Mouse (Mus musculus) MEL (cell line): ENCODE data around the gene Epop. TPM values are rescaled to one million over a fixed set of nuclear protein-coding genes. Genes with fewer than 3 reads are reported as not detected.

Source experiments
- DNase-seq: peaks from one replicate; pipeline ENCODE4 v3.0.0; 2011; ENCODE audit warnings: low read depth, low spot score
- H3K27ac ChIP-seq: 2 replicates; pipeline ENCODE4 v1.5.1; 2012; ENCODE audit warnings: low read depth, mild to moderate bottlenecking, control low read depth, low read length, moderate library complexity; ENCODE audit not compliant: control insufficient read depth
- H3K27me3 ChIP-seq, 2 experiments: fragments of 150-350 bp in 1 of 2; sonication (generic) in 1 of 2; 2 replicates each; pipeline ENCODE4 v1.6.1; 2012; ENCODE audit warnings: low read length in 2 of 2, mild to moderate bottlenecking in 2 of 2, improper control_type of control experiment in 1 of 2, moderate library complexity in 1 of 2; ENCODE audit not compliant: insufficient read depth in 2 of 2, control insufficient read depth in 1 of 2
- H3K36me3 ChIP-seq, 2 experiments: 2 replicates each; pipeline ENCODE4 v1.6.1; 2012 to 2014; ENCODE audit warnings: low read length in 2 of 2, improper control_type of control experiment in 1 of 2, inconsistent platforms in 1 of 2, mild to moderate bottlenecking in 1 of 2; ENCODE audit not compliant: insufficient read depth in 2 of 2, control insufficient read depth in 1 of 2
- H3K4me1 ChIP-seq, 2 experiments: fragments of 150-350 bp in 1 of 2; sonication (generic) in 1 of 2; 2 replicates each; pipeline ENCODE4 v1.6.1; 2012; ENCODE audit warnings: low read length in 2 of 2, improper control_type of control experiment in 1 of 2, mild to moderate bottlenecking in 1 of 2; ENCODE audit not compliant: insufficient read depth in 2 of 2, control insufficient read depth in 1 of 2
- H3K4me3 ChIP-seq, 2 experiments: fragments of 150-350 bp in 1 of 2; sonication (generic) in 1 of 2; 2 replicates each; pipeline ENCODE4 v1.5.1; 2012; ENCODE audit warnings: low read depth in 2 of 2, low read length in 2 of 2, mild to moderate bottlenecking in 2 of 2, moderate library complexity in 2 of 2, control low read depth in 1 of 2, improper control_type of control experiment in 1 of 2; ENCODE audit not compliant: control insufficient read depth in 1 of 2, insufficient read depth in 1 of 2
- H3K79me2 ChIP-seq: 2 replicates; pipeline ENCODE4 v1.6.1; 2012; ENCODE audit warnings: mild to moderate bottlenecking, low read length, moderate library complexity; ENCODE audit not compliant: control insufficient read depth, poor library complexity, insufficient read depth
- H3K9ac ChIP-seq: 2 replicates; pipeline ENCODE4 v1.6.1; 2012; ENCODE audit warnings: low read depth, mild to moderate bottlenecking, control low read depth, low read length, moderate library complexity; ENCODE audit not compliant: control insufficient read depth, poor library complexity, severe bottlenecking
- H3K9me3 ChIP-seq: fragments of 150-350 bp; sonication (generic); replicated peaks from 2 replicates; pipeline ENCODE4 v1.6.1; 2012; ENCODE audit warnings: mild to moderate bottlenecking, low read length, improper control_type of control experiment, moderate library complexity; ENCODE audit not compliant: insufficient read depth
- BHLHE40 ChIP-seq: IDR thresholded peaks from 2 replicates; pipeline ENCODE4 v1.6.1; 2012; ENCODE audit warnings: low read depth, mild to moderate bottlenecking, inconsistent platforms, low read length, improper control_type of control experiment, borderline replicate concordance
- CHD1 ChIP-seq: IDR thresholded peaks from 2 replicates; pipeline ENCODE4 v1.6.1; 2012; ENCODE audit warnings: low read depth, mild to moderate bottlenecking, inconsistent platforms, low read length, improper control_type of control experiment
- CHD2 ChIP-seq: IDR thresholded peaks from 2 replicates; pipeline ENCODE4 v1.6.1; 2011; ENCODE audit warnings: low read length, improper control_type of control experiment
- ELF1 ChIP-seq: IDR thresholded peaks from 2 replicates; pipeline ENCODE4 v1.6.1; 2014; ENCODE audit warnings: low read depth, mild to moderate bottlenecking, inconsistent platforms, low read length, improper control_type of control experiment, moderate library complexity
- EP300 ChIP-seq, 2 experiments: IDR thresholded peaks; 2 replicates each; pipeline ENCODE4 v1.6.1; 2011; ENCODE audit warnings: improper control_type of control experiment in 2 of 2, low read length in 2 of 2, low read depth in 1 of 2, mild to moderate bottlenecking in 1 of 2
- ETS1 ChIP-seq: IDR thresholded peaks from 2 replicates; pipeline ENCODE4 v1.6.1; 2012; ENCODE audit warnings: low read depth, mild to moderate bottlenecking, inconsistent platforms, low read length, improper control_type of control experiment, moderate library complexity
- GABPA ChIP-seq: IDR thresholded peaks from 2 replicates; pipeline ENCODE4 v1.6.1; 2012; ENCODE audit warnings: low read depth, mild to moderate bottlenecking, inconsistent platforms, low read length, improper control_type of control experiment, moderate library complexity
- GATA1 ChIP-seq: IDR thresholded peaks from 2 replicates; pipeline ENCODE4 v1.6.1; 2011; ENCODE audit warnings: low read depth, low read length, improper control_type of control experiment
- HCFC1 ChIP-seq: IDR thresholded peaks from 2 replicates; pipeline ENCODE4 v1.6.1; 2012; ENCODE audit warnings: low read depth, mild to moderate bottlenecking, inconsistent platforms, low read length, improper control_type of control experiment, moderate library complexity
- KAT2A ChIP-seq: conservative IDR thresholded peaks from 2 replicates; pipeline ENCODE4 v1.6.1; 2012; ENCODE audit warnings: low read depth, low read length, improper control_type of control experiment, inconsistent platforms
- MAFK ChIP-seq: IDR thresholded peaks from 2 replicates; pipeline ENCODE4 v1.6.1; 2011; ENCODE audit warnings: low read depth, mild to moderate bottlenecking, low read length, improper control_type of control experiment, borderline replicate concordance
- MAZ ChIP-seq: IDR thresholded peaks from 2 replicates; pipeline ENCODE4 v1.6.1; 2012; ENCODE audit warnings: low read depth, mild to moderate bottlenecking, inconsistent platforms, low read length, improper control_type of control experiment
- MEF2A ChIP-seq: IDR thresholded peaks from 2 replicates; pipeline ENCODE4 v1.6.1; 2014; ENCODE audit warnings: low read depth, mild to moderate bottlenecking, inconsistent platforms, low read length, improper control_type of control experiment; ENCODE audit not compliant: poor library complexity, insufficient replicate concordance, severe bottlenecking; ENCODE audit errors: extremely low read depth
- MXI1 ChIP-seq: IDR thresholded peaks from 2 replicates; pipeline ENCODE4 v1.6.1; 2011; ENCODE audit warnings: mild to moderate bottlenecking, low read depth, low read length, improper control_type of control experiment
- MYB ChIP-seq: IDR thresholded peaks from 2 replicates; pipeline ENCODE4 v1.6.1; 2011; ENCODE audit warnings: mild to moderate bottlenecking, low read depth, low read length, improper control_type of control experiment
- MYC ChIP-seq: IDR thresholded peaks from 2 replicates; pipeline ENCODE4 v1.6.1; 2011; ENCODE audit warnings: low read depth, mild to moderate bottlenecking, low read length, improper control_type of control experiment, moderate library complexity
- POLR2A ChIP-seq, 2 experiments: IDR thresholded peaks; 2 replicates each; pipeline ENCODE4 v1.6.1; 2011 to 2012; ENCODE audit warnings: low read length in 2 of 2, mild to moderate bottlenecking in 2 of 2, control low read depth in 1 of 2, improper control_type of control experiment in 1 of 2, low read depth in 1 of 2, moderate library complexity in 1 of 2; ENCODE audit not compliant: control insufficient read depth in 1 of 2, insufficient read depth in 1 of 2, poor library complexity in 1 of 2
- POLR2AphosphoS2 ChIP-seq: IDR thresholded peaks from 2 replicates; pipeline ENCODE4 v1.6.1; 2011; ENCODE audit warnings: low read length, improper control_type of control experiment
- POLR2AphosphoS5 ChIP-seq: IDR thresholded peaks from 2 replicates; pipeline ENCODE4 v1.6.1; 2012; ENCODE audit warnings: low read depth, borderline replicate concordance, mild to moderate bottlenecking, inconsistent platforms, low read length, moderate library complexity, mixed read lengths
- RCOR1 ChIP-seq: IDR thresholded peaks from 2 replicates; pipeline ENCODE4 v1.6.1; 2012; ENCODE audit warnings: low read depth, mild to moderate bottlenecking, inconsistent platforms, low read length, improper control_type of control experiment
- SIN3A ChIP-seq: IDR thresholded peaks from 2 replicates; pipeline ENCODE4 v1.6.1; 2012; ENCODE audit warnings: low read length, improper control_type of control experiment, inconsistent platforms
- SMC3 ChIP-seq: IDR thresholded peaks from 2 replicates; pipeline ENCODE4 v1.6.1; 2011; ENCODE audit warnings: low read depth, low read length, improper control_type of control experiment
- TBP ChIP-seq: IDR thresholded peaks from 2 replicates; pipeline ENCODE4 v1.8.0; 2011; ENCODE audit warnings: low read depth, low read length, improper control_type of control experiment
- TCF12 ChIP-seq: IDR thresholded peaks from 2 replicates; pipeline ENCODE4 v1.6.1; 2014; ENCODE audit warnings: low read depth, mild to moderate bottlenecking, inconsistent platforms, low read length, improper control_type of control experiment, moderate library complexity
- UBTF ChIP-seq: IDR thresholded peaks from 2 replicates; pipeline ENCODE4 v1.6.1; 2012; ENCODE audit warnings: low read depth, mild to moderate bottlenecking, inconsistent platforms, low read length, improper control_type of control experiment, moderate library complexity, borderline replicate concordance; ENCODE audit not compliant: insufficient read depth
- USF1 ChIP-seq: IDR thresholded peaks from 2 replicates; pipeline ENCODE4 v1.6.1; 2014; ENCODE audit warnings: low read depth, mild to moderate bottlenecking, inconsistent platforms, low read length, improper control_type of control experiment, moderate library complexity
- USF2 ChIP-seq, 2 experiments: IDR thresholded peaks; 2 replicates each; pipeline ENCODE4 v1.6.1; 2011 to 2012; ENCODE audit warnings: improper control_type of control experiment in 2 of 2, low read length in 2 of 2, borderline replicate concordance in 1 of 2, inconsistent platforms in 1 of 2, low read depth in 1 of 2, mild to moderate bottlenecking in 1 of 2; ENCODE audit not compliant: insufficient read depth in 1 of 2
- ZC3H11A ChIP-seq: IDR thresholded peaks from 2 replicates; pipeline ENCODE4 v1.6.1; 2012; ENCODE audit warnings: low read depth, mild to moderate bottlenecking, inconsistent platforms, low read length, improper control_type of control experiment
- ZKSCAN1 ChIP-seq: IDR thresholded peaks from 2 replicates; pipeline ENCODE4 v1.6.1; 2012; ENCODE audit warnings: low read depth, mild to moderate bottlenecking, inconsistent platforms, low read length, improper control_type of control experiment, moderate library complexity
- ZNF384 ChIP-seq: IDR thresholded peaks from 2 replicates; pipeline ENCODE4 v1.6.1; 2012; ENCODE audit warnings: low read depth, mild to moderate bottlenecking, inconsistent platforms, low read length, improper control_type of control experiment
- polyA plus RNA-seq, 2 experiments: library from polyadenylated mRNA; stranded (reverse) in 1 of 2; unstranded in 1 of 2; fragments of >175 nt in 1 of 2; fragments of >200 nt in 1 of 2; gene quantifications; 2 replicates each; pipeline versions ENCODE4 v1.2.1 to v1.2.4; 2012; ENCODE audit warnings: low replicate concordance in 2 of 2, low read depth in 1 of 2; ENCODE audit not compliant: insufficient read length in 2 of 2, insufficient read depth in 1 of 2, missing spikeins in 1 of 2
- total RNA-seq: library from RNA; depleted of rRNA; stranded (reverse); fragments of 300-350 nt; gene quantifications from 2 replicates; pipeline ENCODE4 v1.2.3, GENCODE M21; 2012

Gene Epop
- total and polyA plus RNA-seq, 3 experiments = not detected

DNA sequence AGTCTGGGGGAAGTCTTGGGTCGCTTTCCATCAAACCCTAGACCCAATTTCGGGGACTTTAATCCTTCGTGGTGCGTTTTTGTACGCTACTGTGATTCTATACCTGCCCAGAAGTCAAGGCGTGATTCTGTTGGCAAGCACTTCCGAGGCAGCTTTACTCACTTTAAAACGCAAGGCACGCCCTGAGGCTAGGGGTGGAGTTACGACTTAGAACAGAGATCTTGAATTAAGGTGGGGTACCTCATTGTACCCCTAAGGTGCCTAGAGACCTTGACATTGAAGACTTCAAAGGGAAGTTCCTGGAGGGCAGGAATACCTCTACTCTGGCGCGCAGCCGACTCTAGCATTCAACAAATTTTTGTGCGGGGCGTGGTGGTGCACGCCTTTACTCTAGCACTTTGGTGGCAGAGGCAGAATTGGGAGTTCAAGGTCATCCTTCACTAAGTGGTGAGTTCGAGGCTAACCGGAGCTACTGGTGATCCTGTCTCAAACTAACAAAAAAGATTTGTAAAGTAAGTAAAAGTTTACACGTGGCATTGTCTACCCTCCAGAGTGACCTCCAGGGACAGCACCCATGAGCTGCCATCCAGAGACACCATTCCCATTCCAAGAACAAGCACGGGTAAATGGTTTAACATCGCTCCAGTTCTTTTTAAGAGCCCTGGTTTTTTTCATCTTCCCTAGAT is 32.8 kb upstream of the Epop start (continued):
- no peak for TF ChIP-seq POLR2AphosphoS5
- no peak for TF ChIP-seq KAT2A
- no peak for TF ChIP-seq MAFK
- no peak for TF ChIP-seq TBP
- no peak for TF ChIP-seq ZC3H11A
- no peak for TF ChIP-seq BHLHE40
- 0 out of 2 replicates have a peak, but pooled peaks have one; percentile 33 for TF ChIP-seq ZNF384
- no peak for TF ChIP-seq CHD2
- TF ChIP-seq RCOR1 = peak; percentile 33
- peak; percentile 59; the same call in 1 of the 2 replicates for TF ChIP-seq MAZ
- TF ChIP-seq POLR2AphosphoS2 = no peak
- no peak for TF ChIP-seq ELF1
- TF ChIP-seq USF2 (IDR thresholded peaks at IDR 0.05; ENCODE audit: borderline replicate concordance in 1 of 2, insufficient read depth in 1 of 2, low read depth in 1 of 2, low read length in 2 of 2) = no peak
- TF ChIP-seq ETS1 = no peak; the same call in 1 of the 2 replicates
- no peak for TF ChIP-seq ZKSCAN1
- TF ChIP-seq SMC3 = no peak
- TF ChIP-seq UBTF = no peak
- TF ChIP-seq GABPA = no peak

DNA sequence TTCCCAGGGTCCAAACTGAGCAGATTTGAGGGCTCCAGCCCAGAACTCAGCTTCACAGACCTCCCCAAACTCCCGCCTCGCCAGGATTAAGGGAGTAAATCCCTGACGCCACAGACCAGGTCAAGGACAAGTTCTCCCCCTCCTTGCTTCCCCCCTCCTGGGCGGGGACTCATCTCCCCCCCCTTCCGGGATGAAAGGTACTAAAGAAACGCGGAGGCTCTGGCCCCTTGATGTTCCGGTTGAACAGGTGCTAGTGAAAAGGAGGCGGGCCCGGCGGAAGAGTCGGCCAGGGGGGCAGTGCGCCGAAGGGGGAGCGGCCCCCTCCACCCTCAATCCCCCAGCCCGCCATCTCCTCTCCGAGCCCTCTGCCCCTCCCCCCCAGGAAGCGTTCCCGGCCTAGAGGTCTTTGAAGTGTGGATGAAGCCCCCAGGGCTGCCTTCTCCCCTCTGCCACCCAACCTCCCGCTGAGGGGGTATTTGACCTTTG is 32.2 kb upstream of the Epop start:
- Histone ChIP-seq H3K4me1 (peaks cover 8 to 22% of the 10 kb centered on the region in 2 experiments), H3K36me3 (peaks cover 0 to 7% of the 10 kb centered on the region in 2 experiments; a peak in 2 of 4 replicates), H3K9me3 (no peaks in the 10 kb centered on the region), H3K4me3 (peak overlapping the region; percentile 62 to 66), H3K27me3 (no peaks in the 10 kb centered on the region), H3K27ac (peak overlapping the region; percentile 1), H3K9ac (peak overlapping the region; percentile 53), H3K79me2 (peaks cover 11% of the 10 kb centered on the region)
- DNase-seq = peak; percentile 69
- TF ChIP-seq CHD1 (no peak), HCFC1 (peak; percentile 65), POLR2A (IDR thresholded peaks at IDR 0.05; ENCODE audit: control insufficient read depth in 1 of 2, insufficient read depth in 1 of 2, low read depth in 1 of 2, low read length in 2 of 2, poor library complexity in 1 of 2) (0 out of 4 replicates have a peak, but pooled peaks of 1 of the 2 experiments have one; percentile 12), USF1 (no peak), TCF12 (no peak; the same call in 1 of the 2 replicates), GABPA (no peak), ETS1 (0 out of 2 replicates have a peak, but pooled peaks have one; percentile 20), ELF1 (peak; percentile 34; the same call in 1 of the 2 replicates), EP300 (IDR thresholded peaks at IDR 0.05; ENCODE audit: low read depth in 1 of 2, low read length in 2 of 2) (no peak), GATA1 (no peak), SIN3A (no peak; the same call in 1 of the 2 replicates), MEF2A (no peak), TBP (no peak), MXI1 (no peak; the same call in 1 of the 2 replicates), UBTF (no peak), CHD2 (no peak), MYB (no peak), MYC (no peak), POLR2AphosphoS2 (no peak), USF2 (IDR thresholded peaks at IDR 0.05; ENCODE audit: borderline replicate concordance in 1 of 2, insufficient read depth in 1 of 2, low read depth in 1 of 2, low read length in 2 of 2) (no peak), MAFK (no peak), RCOR1 (no peak), BHLHE40 (no peak), POLR2AphosphoS5 (no peak), ZNF384 (no peak)
